Mouse (Mus musculus) liver, adult 2 months (tissue): ENCODE measurements around the gene Pet100. TPM values are rescaled to one million over a fixed set of nuclear protein-coding genes. Genes with fewer than 3 reads are reported as not detected.
A peak's percentile ranks its signal among the peaks of the same experiment; 100 is the strongest.

Experiments used
- DNase-seq: peaks from one replicate; pipeline ENCODE4 v3.0.0-alpha.2; 2011; ENCODE audit warnings: low read depth, low spot score; ENCODE audit errors: extremely low read depth
- H3K27ac ChIP-seq: fragments of 200-500 bp; replicated peaks from 2 replicates; pipeline ENCODE4 v1.5.1; 2012; ENCODE audit warnings: low read depth, mild to moderate bottlenecking, control low read depth, inconsistent platforms, low read length; ENCODE audit not compliant: insufficient read depth
- H3K27me3 ChIP-seq: fragments of 200-500 bp; 2 replicates; pipeline ENCODE4 v1.6.1; 2012; ENCODE audit warnings: mild to moderate bottlenecking, moderate library complexity, low read length, inconsistent platforms; ENCODE audit not compliant: control insufficient read depth, insufficient read depth
- H3K36me3 ChIP-seq: fragments of 200-500 bp; 2 replicates; pipeline ENCODE4 v1.6.1; 2012; ENCODE audit warnings: low read length, inconsistent platforms; ENCODE audit not compliant: control insufficient read depth, insufficient read depth
- H3K4me1 ChIP-seq: fragments of 200-500 bp; 2 replicates; pipeline ENCODE4 v1.6.1; 2011; ENCODE audit warnings: low read length; ENCODE audit not compliant: control insufficient read depth, insufficient read depth
- H3K4me3 ChIP-seq: fragments of 200-500 bp; 2 replicates; pipeline ENCODE4 v1.5.1; 2011; ENCODE audit warnings: low read depth, mild to moderate bottlenecking, control low read depth, low read length, moderate library complexity; ENCODE audit not compliant: insufficient read depth
- H3K79me2 ChIP-seq: fragments of 200-500 bp; 2 replicates; pipeline ENCODE4 v1.6.1; 2012; ENCODE audit warnings: inconsistent platforms, mild to moderate bottlenecking, low read length, moderate library complexity; ENCODE audit not compliant: control insufficient read depth, insufficient read depth
- H3K9ac ChIP-seq: fragments of 200-500 bp; 2 replicates; pipeline ENCODE4 v1.6.1; 2012; ENCODE audit warnings: low read depth, mild to moderate bottlenecking, control low read depth, inconsistent platforms, low read length
- CTCF ChIP-seq: fragments of 200-500 bp; IDR thresholded peaks from 2 replicates; pipeline ENCODE4 v1.5.1; 2011; ENCODE audit warnings: low read depth, low read length, control low read depth
- POLR2A ChIP-seq: fragments of 200-500 bp; IDR thresholded peaks from 2 replicates; pipeline ENCODE4 v1.6.1; 2011; ENCODE audit warnings: low read length, control low read depth; ENCODE audit not compliant: insufficient read depth; ENCODE audit errors: extremely low read depth
- WGBS: fragments of 180-500 bp; shearing (Covaris S2); methylation state at CpG from one replicate; pipeline ENCODE4 v1.1.7; 2018; 5-methylcytosine and 5-hydroxymethylcytosine counted together
- polyA plus RNA-seq: library from polyadenylated mRNA; depleted of rRNA; stranded (reverse); fragments of >200 nt; gene quantifications from 2 replicates; pipeline ENCODE4 v1.2.3, GENCODE M21; 2012
- total RNA-seq: library from RNA; depleted of rRNA; stranded (reverse); fragments of >200 nt; gene quantifications from 2 replicates; pipeline ENCODE4 v1.2.3, GENCODE M21; 2014

Gene Pet100
- total and polyA plus RNA-seq, 2 experiments = 12.8 to 26.1 TPM

DNA sequence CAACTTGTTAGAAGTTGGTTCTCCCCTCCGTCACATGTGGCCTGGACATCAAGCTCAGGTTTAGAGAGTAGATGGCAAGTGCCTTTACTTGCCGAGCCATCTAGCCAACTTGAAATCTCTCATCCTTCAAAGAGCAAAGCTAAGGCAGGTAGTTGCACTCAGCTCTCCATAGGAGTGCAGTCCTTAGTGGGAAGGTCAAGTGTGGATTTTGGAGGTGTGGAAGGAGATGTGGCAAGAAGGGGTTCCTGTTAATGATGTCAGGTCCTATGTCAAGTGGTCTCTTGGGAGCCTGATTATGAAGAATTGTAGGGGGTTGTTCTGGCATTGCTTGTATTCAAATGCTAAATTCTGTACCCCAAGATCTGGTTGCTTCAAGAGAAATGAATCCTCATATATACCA, 26.9 kb upstream of the Pet100 start:
- Histone ChIP-seq H3K9ac (no peak overlapping the region), H3K4me3 (no peak overlapping the region), H3K79me2 (peaks cover 17% of the 10 kb centered on the region), H3K4me1 (peaks cover 4% of the 10 kb centered on the region), H3K36me3 (no peaks in the 10 kb centered on the region), H3K27me3 (no peaks in the 10 kb centered on the region), H3K27ac (no peak overlapping the region)
- TF ChIP-seq POLR2A (no peak), CTCF (no peak)
- 92% methylated on average over 2 of the region's 2 CpGs for WGBS
- DNase-seq = no peak

DNA sequence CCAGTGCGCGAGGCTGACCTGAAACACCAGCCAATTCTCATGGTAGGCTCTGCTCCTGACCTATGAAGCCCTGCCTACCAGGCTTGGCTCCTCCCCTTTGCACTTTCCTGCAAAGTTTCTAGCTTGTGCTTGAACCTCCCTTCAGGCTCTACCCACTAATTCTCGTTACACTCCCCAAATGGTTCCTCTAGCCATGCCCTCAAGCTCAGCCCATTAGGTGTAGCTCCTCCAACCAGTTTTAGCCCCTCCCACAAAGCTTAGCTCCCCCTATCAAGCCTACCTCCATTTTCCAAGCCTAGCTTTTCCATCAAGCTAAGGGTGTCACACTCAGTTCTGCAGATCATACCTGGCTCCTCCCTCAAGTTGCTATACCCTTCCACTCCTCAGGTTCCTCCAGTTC, 23.3 kb upstream of the Pet100 start:
- 60% methylated on average over 3 of the region's 3 CpGs for WGBS
- DNase-seq = no peak
- Histone ChIP-seq H3K4me1 (peaks cover 3% of the 10 kb centered on the region), H3K36me3 (peaks cover 13% of the 10 kb centered on the region; the same call in 1 of the 2 replicates), H3K4me3 (no peak overlapping the region), H3K27ac (no peak overlapping the region), H3K79me2 (peaks cover 8% of the 10 kb centered on the region), H3K9ac (no peak overlapping the region), H3K27me3 (no peaks in the 10 kb centered on the region)
- no peak for TF ChIP-seq CTCF
- TF ChIP-seq POLR2A = no peak

- no peak overlapping the region for H3K9ac ChIP-seq
- DNase-seq = no peak
- H3K4me1 ChIP-seq = no peaks in the 10 kb centered on the region
- WGBS = 100% methylated on average over 1 of the region's 1 CpGs
- H3K79me2 ChIP-seq = no peaks in the 10 kb centered on the region; the same call in 1 of the 2 replicates
- no peaks in the 10 kb centered on the region for H3K27me3 ChIP-seq
- no peak for TF ChIP-seq CTCF
- no peak for TF ChIP-seq POLR2A
- H3K27ac ChIP-seq = no peak overlapping the region
- no peak overlapping the region for H3K4me3 ChIP-seq
- peaks cover 16% of the 10 kb centered on the region for H3K36me3 ChIP-seq
These were observed 22.1 kb upstream of the Pet100 start for GRCm38 (mm10) chr8:3599219-3599618.

DNA sequence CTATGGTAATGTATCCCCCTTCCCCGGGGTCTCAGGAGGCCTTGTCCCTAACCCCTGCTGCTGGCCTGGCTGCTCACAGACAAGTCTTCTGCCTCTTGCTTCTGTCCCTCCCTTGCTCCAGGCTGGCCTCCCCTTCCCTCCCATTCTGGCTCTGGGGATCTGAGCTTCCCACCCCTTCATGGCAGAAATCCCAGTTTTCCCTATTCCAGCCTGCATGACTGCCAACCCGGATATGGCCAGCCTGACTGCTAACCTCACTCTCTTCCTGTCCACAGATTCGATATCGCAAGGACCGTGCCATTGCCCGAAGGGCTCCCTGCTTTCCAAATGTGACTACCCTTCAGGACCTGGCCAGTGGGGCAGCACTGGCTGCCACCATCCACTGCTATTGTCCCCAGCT, 20.9 kb upstream of the Pet100 start:
- no peaks in the 10 kb centered on the region for H3K4me1 ChIP-seq
- no peaks in the 10 kb centered on the region; the same call in 1 of the 2 replicates for H3K79me2 ChIP-seq
- no peak overlapping the region for H3K27ac ChIP-seq
- no peak overlapping the region for H3K4me3 ChIP-seq
- peak; percentile 43 for DNase-seq
- TF ChIP-seq CTCF (no peak), POLR2A (no peak)
- H3K36me3 ChIP-seq = peaks cover 16% of the 10 kb centered on the region
- H3K27me3 ChIP-seq = no peaks in the 10 kb centered on the region
- 74% methylated on average over 6 of the region's 6 CpGs for WGBS
- H3K9ac ChIP-seq = no peak overlapping the region

- TF ChIP-seq POLR2A (no peak), CTCF (no peak)
- no peaks in the 10 kb centered on the region for H3K79me2 ChIP-seq
- no peaks in the 10 kb centered on the region for H3K27me3 ChIP-seq
- H3K9ac ChIP-seq = no peak overlapping the region
- no peak overlapping the region for H3K27ac ChIP-seq
- H3K36me3 ChIP-seq = peaks cover 16% of the 10 kb centered on the region
- DNase-seq = no peak
- H3K4me3 ChIP-seq = no peak overlapping the region
- H3K4me1 ChIP-seq = no peaks in the 10 kb centered on the region
- WGBS = 76% methylated on average over 13 of the region's 13 CpGs
These were observed 17.9 kb upstream of the Pet100 start for GRCm38 (mm10) chr8:3603439-3603838.

- Histone ChIP-seq H3K27ac (no peak overlapping the region), H3K4me1 (peaks cover 9% of the 10 kb centered on the region), H3K36me3 (peaks cover 18% of the 10 kb centered on the region), H3K27me3 (no peaks in the 10 kb centered on the region), H3K79me2 (no peaks in the 10 kb centered on the region), H3K9ac (no peak overlapping the region), H3K4me3 (no peak overlapping the region)
- TF ChIP-seq CTCF (no peak), POLR2A (no peak)
- no peak for DNase-seq
- WGBS = 75% methylated on average over 12 of the region's 16 CpGs
These were observed 14.8 kb upstream of the Pet100 start for GRCm38 (mm10) chr8:3606593-3606992.
